Mouse (Mus musculus): ENCODE measurements around the gene Shb. TPM values are rescaled to one million over a fixed set of nuclear protein-coding genes. Genes with fewer than 3 reads are reported as not detected.

The Shb gene
- polyA plus RNA-seq (2014; fragmentation: Illumina TruSeq; extraction: RNeasy Lipid Tissue Mini Kit (QIAGEN cat#74804); ENCODE audit: low read depth, low replicate concordance), result 23.7 TPM

GRCm38 (mm10) chr4:45532375-45532774 lies at the start of gene Shb:
TSS of gene Shb (minus strand) at chr4:45532470.

DNA sequence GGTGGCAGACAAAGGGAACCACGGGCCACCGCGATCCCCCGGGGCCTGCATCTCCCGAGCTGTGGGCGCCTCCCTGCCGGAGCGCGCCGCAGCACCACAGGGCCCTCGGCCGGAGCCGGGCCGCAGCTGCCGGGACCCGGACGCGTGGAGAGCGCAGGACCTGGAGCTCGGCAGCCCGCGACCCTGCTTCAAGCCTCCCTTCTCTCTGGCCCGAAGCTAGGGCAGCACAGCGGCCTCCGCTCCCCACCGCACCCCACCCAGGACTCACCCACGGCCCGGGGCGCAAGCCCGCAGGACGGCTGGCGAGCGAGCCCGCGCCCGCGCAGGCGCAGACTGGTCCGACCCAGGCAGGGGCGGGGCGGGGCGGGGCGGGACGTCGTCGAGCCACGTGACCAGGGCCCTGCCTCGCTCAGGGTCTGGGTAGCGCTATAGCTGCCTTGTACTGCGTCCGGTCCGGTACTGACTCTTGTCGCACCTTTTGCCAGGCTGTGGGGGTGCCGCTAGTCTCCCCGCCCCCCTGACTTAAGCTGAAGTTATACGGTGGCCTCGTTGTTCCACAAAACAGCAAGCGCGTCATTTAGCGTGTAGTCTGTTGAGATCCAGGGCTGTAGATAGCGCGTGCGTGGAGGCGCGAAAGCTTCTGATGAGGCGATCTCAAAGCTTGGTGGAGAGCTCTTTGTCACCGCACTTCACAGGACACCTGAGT lies 123.7 kb downstream of the Shb start, which contains the start of gene Slc25a51:
Slc25a51 (minus strand) TSS at position 340 of the 706 bp plus-strand sequence.

Other genes starting within 250 kb of the Shb start
- gene Trmt10b, start 235.3 kb downstream of the Shb start, polyA plus RNA-seq (2014; fragmentation: Illumina TruSeq; extraction: RNeasy Lipid Tissue Mini Kit (QIAGEN cat#74804); ENCODE audit: low read depth, low replicate concordance), result 6.1 TPM
- 6.6 TPM for gene Dcaf10, start 190.4 kb downstream of the Shb start, polyA plus RNA-seq (2014; fragmentation: Illumina TruSeq; extraction: RNeasy Lipid Tissue Mini Kit (QIAGEN cat#74804); ENCODE audit: low read depth, low replicate concordance)
- gene Exosc3, start 189.7 kb downstream of the Shb start, polyA plus RNA-seq (2014; fragmentation: Illumina TruSeq; extraction: RNeasy Lipid Tissue Mini Kit (QIAGEN cat#74804); ENCODE audit: low read depth, low replicate concordance), result 22.4 TPM
- 49.9 TPM for gene Slc25a51, start 123.7 kb downstream of the Shb start, polyA plus RNA-seq (2014; fragmentation: Illumina TruSeq; extraction: RNeasy Lipid Tissue Mini Kit (QIAGEN cat#74804); ENCODE audit: low read depth, low replicate concordance)